Mouse (Mus musculus): ENCODE measurements at regions not wholly inside any gene's neighbourhood (a gene's known extent, or its start where the extent isn't known, plus 50 kb on each side); places are given as distances from the start of the nearest gene placed in this dataset.

DNA sequence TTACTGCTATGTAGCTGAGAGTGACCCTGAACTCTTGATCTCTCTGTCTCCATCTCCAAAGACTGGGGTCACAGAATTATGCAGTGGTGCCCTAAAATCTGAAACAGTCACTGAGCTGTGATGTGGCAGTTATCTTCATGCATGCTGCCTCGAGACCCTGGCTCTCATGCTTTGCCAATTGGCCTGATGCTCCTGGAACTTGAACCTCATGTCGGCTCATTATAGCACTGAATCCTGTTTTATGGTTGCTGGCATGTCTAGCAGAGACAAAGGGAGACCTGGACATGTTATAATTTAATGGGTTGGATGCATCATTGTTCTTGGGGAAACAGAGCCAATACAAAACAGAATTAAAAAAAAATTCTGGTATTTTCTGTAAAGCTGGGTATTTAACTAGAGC lies 71.0 kb upstream of the Pfn2 start:
- TF ChIP-seq CTCF (IDR thresholded peaks at IDR 0.05) (no peak), POLR2A (IDR thresholded peaks at IDR 0.05; ENCODE audit: insufficient read depth, low read depth, low read length) (no peak)
